Mouse (Mus musculus) CH12.LX (cell line): ENCODE measurements around the gene Lrtm1. TPM values are rescaled to one million over a fixed set of nuclear protein-coding genes. Genes with fewer than 3 reads are reported as not detected.

Experiments used
- DNase-seq: peaks from one replicate; pipeline ENCODE4 v3.0.0-alpha.2; 2013; ENCODE audit errors: extremely low read depth
- H3K27ac ChIP-seq: 2 replicates; pipeline ENCODE4 v1.5.1; 2012; ENCODE audit warnings: low read depth, mild to moderate bottlenecking, control low read depth, moderate library complexity; ENCODE audit not compliant: insufficient read depth
- H3K27me3 ChIP-seq: replicated peaks from 2 replicates; pipeline ENCODE3; 2012; ENCODE audit warnings: inconsistent platforms
- H3K36me3 ChIP-seq, 2 experiments: replicated peaks in 1 of 2; 2 replicates each; pipeline versions ENCODE3 to v1.6.1; 2012; ENCODE audit warnings: inconsistent platforms in 1 of 2, low read length in 1 of 2, mild to moderate bottlenecking in 1 of 2, mixed read lengths in 1 of 2, moderate library complexity in 1 of 2; ENCODE audit not compliant: control insufficient read depth in 1 of 2, insufficient read depth in 1 of 2
- H3K4me1 ChIP-seq, 2 experiments: 2 replicates each; pipeline ENCODE4 v1.6.1; 2012; ENCODE audit warnings: inconsistent platforms in 1 of 2, moderate library complexity in 1 of 2; ENCODE audit not compliant: insufficient read depth in 2 of 2, control insufficient read depth in 1 of 2
- H3K4me2 ChIP-seq: 2 replicates; pipeline ENCODE4 v1.6.1; 2012; ENCODE audit warnings: low read depth, mild to moderate bottlenecking, control low read depth; ENCODE audit not compliant: poor library complexity, insufficient read depth, severe bottlenecking
- H3K4me3 ChIP-seq, 3 experiments: fragments of 150-350 bp in 1 of 3; sonication (generic) in 1 of 3; replicated peaks in 1 of 3; 2 replicates each; pipeline versions ENCODE3 to v1.5.1; 2011 to 2012; ENCODE audit warnings: low read depth in 2 of 3, low read length in 2 of 3, mild to moderate bottlenecking in 2 of 3, moderate library complexity in 2 of 3, control low read depth in 1 of 3, improper control_type of control experiment in 1 of 3, inconsistent platforms in 1 of 3, mixed read lengths in 1 of 3; ENCODE audit not compliant: poor library complexity in 1 of 3
- H3K79me2 ChIP-seq: replicated peaks from 2 replicates; pipeline ENCODE4 v1.6.1; 2012; ENCODE audit warnings: mild to moderate bottlenecking, moderate library complexity; ENCODE audit not compliant: control insufficient read depth, poor library complexity, insufficient read depth, severe bottlenecking; ENCODE audit errors: extremely low read depth
- H3K9ac ChIP-seq: 2 replicates; pipeline ENCODE4 v1.6.1; 2012; ENCODE audit warnings: low read depth, mild to moderate bottlenecking, control low read depth, moderate library complexity; ENCODE audit not compliant: insufficient read depth
- H3K9me3 ChIP-seq: replicated peaks from 2 replicates; pipeline ENCODE3; 2012; ENCODE audit warnings: low read length, inconsistent platforms, mixed read lengths
- CHD1 ChIP-seq: IDR thresholded peaks from 2 replicates; pipeline ENCODE4 v1.6.1; 2012; ENCODE audit warnings: low read depth, low read length, improper control_type of control experiment, inconsistent platforms
- CTCF ChIP-seq, 2 experiments: IDR thresholded peaks in 1 of 2; conservative IDR thresholded peaks in 1 of 2; 2 replicates each; pipeline ENCODE4 v1.5.1; 2011 to 2012; ENCODE audit warnings: low read depth in 2 of 2, low read length in 2 of 2, improper control_type of control experiment in 1 of 2, inconsistent platforms in 1 of 2, mild to moderate bottlenecking in 1 of 2, moderate library complexity in 1 of 2
- E2F4 ChIP-seq: IDR thresholded peaks from 2 replicates; pipeline ENCODE4 v1.6.1; 2011; ENCODE audit warnings: low read depth, low read length, improper control_type of control experiment; ENCODE audit not compliant: insufficient replicate concordance
- ELF1 ChIP-seq: IDR thresholded peaks from 2 replicates; pipeline ENCODE4 v1.6.1; 2014; ENCODE audit warnings: low read depth, mild to moderate bottlenecking, inconsistent platforms, low read length, improper control_type of control experiment
- ETS1 ChIP-seq: conservative IDR thresholded peaks from 2 replicates; pipeline ENCODE4 v1.6.1; 2012; ENCODE audit warnings: low read depth, mild to moderate bottlenecking, inconsistent platforms, low read length, improper control_type of control experiment, moderate library complexity
- GABPA ChIP-seq: IDR thresholded peaks from 2 replicates; pipeline ENCODE4 v1.6.1; 2012; ENCODE audit warnings: low read depth, low read length, improper control_type of control experiment, inconsistent platforms; ENCODE audit not compliant: insufficient replicate concordance
- HCFC1 ChIP-seq: IDR thresholded peaks from 2 replicates; pipeline ENCODE4 v1.6.1; 2012; ENCODE audit warnings: low read depth, mild to moderate bottlenecking, inconsistent platforms, low read length, improper control_type of control experiment
- JUND ChIP-seq: conservative IDR thresholded peaks from 2 replicates; pipeline ENCODE4 v1.6.1; 2011; ENCODE audit warnings: low read depth, low read length, improper control_type of control experiment
- MEF2A ChIP-seq: IDR thresholded peaks from 2 replicates; pipeline ENCODE4 v1.6.1; 2014; ENCODE audit warnings: low read depth, mild to moderate bottlenecking, inconsistent platforms, low read length, improper control_type of control experiment, borderline replicate concordance
- MXI1 ChIP-seq: IDR thresholded peaks from 2 replicates; pipeline ENCODE4 v1.6.1; 2011; ENCODE audit warnings: mild to moderate bottlenecking, low read depth, low read length, improper control_type of control experiment
- RCOR1 ChIP-seq: conservative IDR thresholded peaks from 2 replicates; pipeline ENCODE4 v1.6.1; 2012; ENCODE audit warnings: low read depth, mild to moderate bottlenecking, inconsistent platforms, low read length, improper control_type of control experiment
- SIN3A ChIP-seq: IDR thresholded peaks from 2 replicates; pipeline ENCODE4 v1.6.1; 2012; ENCODE audit warnings: low read length, improper control_type of control experiment, inconsistent platforms
- USF1 ChIP-seq: IDR thresholded peaks from 2 replicates; pipeline ENCODE4 v1.6.1; 2014; ENCODE audit warnings: low read depth, mild to moderate bottlenecking, inconsistent platforms, low read length, improper control_type of control experiment
- ZKSCAN1 ChIP-seq: IDR thresholded peaks from 2 replicates; pipeline ENCODE4 v1.6.1; 2012; ENCODE audit warnings: low read depth, inconsistent platforms, low read length, improper control_type of control experiment, borderline replicate concordance
- ZNF384 ChIP-seq: IDR thresholded peaks from 2 replicates; pipeline ENCODE4 v1.6.1; 2012; ENCODE audit warnings: low read depth, low read length, improper control_type of control experiment, inconsistent platforms
- dilution Hi-C: fragments of 300-500 bp; cut with MboI; formaldehyde crosslinking; loops from 2 replicates; pipeline ENCODE4 v1.14.3; 2020; ENCODE audit warnings: low sequenced_read_pairs; ENCODE audit not compliant: extremely low pct_unique_long_range_greater_than_20kb, extremely low pct_ligation_motif_present
- in situ Hi-C: fragments of 300-500 bp; cut with MboI; formaldehyde crosslinking; loops from 3 replicates; pipeline ENCODE4 v1.14.3; 2019; ENCODE audit warnings: low sequenced_read_pairs, low pct_ligation_motif_present, low pct_unique_long_range_greater_than_20kb, mixed read lengths
- polyA plus RNA-seq: library from polyadenylated mRNA; unstranded; fragments of >175 nt; gene quantifications from 2 replicates; pipeline ENCODE4 v1.2.1, GENCODE M21; 2012; ENCODE audit warnings: low read depth; ENCODE audit not compliant: insufficient read length
- total RNA-seq, 2 experiments: library from RNA; depleted of rRNA; stranded (reverse); fragments of 300-350 nt in 1 of 2; fragments of >200 nt in 1 of 2; gene quantifications; 2 replicates each; pipeline ENCODE4 v1.2.3; 2012 to 2014

Gene Lrtm1
- total and polyA plus RNA-seq, 3 experiments: not detected

DNA sequence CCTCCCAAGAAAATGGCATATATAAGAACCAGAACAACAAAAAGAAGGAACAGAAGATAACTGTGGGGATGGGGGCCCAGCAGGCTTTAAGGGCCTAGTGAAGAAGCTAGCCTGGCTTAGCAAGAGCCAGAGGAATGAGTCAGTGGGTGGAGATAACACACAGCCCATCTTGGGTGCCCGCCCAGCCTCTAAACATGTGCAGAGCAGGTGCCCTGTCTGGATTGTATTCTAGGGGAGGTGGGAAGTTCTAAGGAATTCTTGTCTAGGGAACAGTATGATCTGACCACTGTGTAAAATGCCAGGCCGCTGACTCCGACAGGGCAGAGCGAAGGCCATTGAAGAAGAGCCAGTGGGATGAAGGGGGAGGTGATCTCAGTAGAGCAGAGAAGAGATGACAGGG lies 5.2 kb downstream of the Lrtm1 start:
- Histone ChIP-seq H3K4me2 (no peak overlapping the region), H3K9me3 (peaks cover 86% of the 10 kb centered on the region), H3K27me3 (no peaks in the 10 kb centered on the region), H3K27ac (no peak overlapping the region), H3K4me1 (no peaks in the 10 kb centered on the region), H3K79me2 (no peaks in the 10 kb centered on the region), H3K4me3 (no peak overlapping the region), H3K36me3 (no peaks in the 10 kb centered on the region), H3K9ac (no peak overlapping the region)
- dilution Hi-C loops: no loop called here
- in situ Hi-C loops: no loop called here
- no peak for DNase-seq
- TF ChIP-seq SIN3A: no peak
- no peak for TF ChIP-seq ZNF384
- TF ChIP-seq CTCF (conservative IDR thresholded peaks at IDR 0.05 in 1 of 2, IDR thresholded peaks at IDR 0.05 in 1 of 2; ENCODE audit: low read depth in 2 of 2, low read length in 2 of 2): no peak
- TF ChIP-seq ETS1: no peak

DNA sequence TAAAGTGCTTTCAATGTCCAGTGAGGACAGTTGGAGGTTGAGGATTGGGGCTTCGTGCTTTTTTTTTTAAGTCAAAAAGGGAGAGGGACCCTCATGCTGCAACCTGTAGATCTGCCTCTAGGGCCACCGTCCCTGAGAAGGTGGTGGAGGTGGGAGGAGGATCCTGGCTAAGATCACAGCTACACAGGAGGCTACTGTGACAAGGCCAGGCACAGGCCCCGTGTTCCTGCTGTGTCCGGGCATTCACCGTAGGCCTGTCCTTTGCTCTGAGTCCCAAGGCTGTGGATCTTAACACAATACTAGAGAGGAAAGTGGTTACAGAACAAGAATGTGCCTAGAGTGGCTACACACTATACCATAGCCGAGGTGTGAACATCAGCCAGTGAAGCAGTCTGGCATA lies 7.3 kb downstream of the Lrtm1 start:
- in situ Hi-C loops (no loop called here), dilution Hi-C loops (no loop called here)
- no peak overlapping the region for H3K4me2 ChIP-seq

DNA sequence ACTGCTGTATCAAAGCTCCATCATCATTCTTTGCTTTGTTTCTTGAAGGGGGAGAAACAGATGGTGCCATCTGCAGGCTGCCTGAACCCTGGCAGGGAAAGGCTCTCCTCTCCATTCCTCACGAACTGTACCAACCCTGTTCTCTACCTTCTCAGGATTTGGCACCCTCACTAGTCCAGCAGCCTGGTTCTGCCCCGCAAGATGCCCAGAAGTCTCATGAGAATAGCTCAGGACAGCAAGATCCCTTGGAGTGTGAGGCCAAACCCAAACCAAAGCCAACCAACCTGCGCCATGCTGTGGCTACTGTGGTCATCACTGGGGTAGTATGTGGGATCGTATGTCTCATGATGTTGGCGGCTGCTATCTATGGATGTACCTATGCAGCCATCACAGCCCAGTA lies 9.3 kb downstream of the Lrtm1 start:
- no peaks in the 10 kb centered on the region for H3K36me3 ChIP-seq
- H3K9ac ChIP-seq: no peak overlapping the region
- no peaks in the 10 kb centered on the region for H3K79me2 ChIP-seq
- no peak overlapping the region for H3K4me2 ChIP-seq
- no peak for TF ChIP-seq GABPA
- TF ChIP-seq HCFC1: no peak
- no peak for TF ChIP-seq E2F4
- TF ChIP-seq ZKSCAN1: no peak
- TF ChIP-seq MXI1: no peak
- no peak for TF ChIP-seq USF1
- no peak for TF ChIP-seq ZNF384
- TF ChIP-seq RCOR1: no peak
- no peak for DNase-seq
- dilution Hi-C loops: no loop called here
- peaks cover 90% of the 10 kb centered on the region for H3K9me3 ChIP-seq
- no peak overlapping the region for H3K4me3 ChIP-seq
- no peaks in the 10 kb centered on the region for H3K27me3 ChIP-seq
- H3K4me1 ChIP-seq: no peaks in the 10 kb centered on the region
- in situ Hi-C loops: no loop called here
- no peak overlapping the region for H3K27ac ChIP-seq

More for the DNA sequence above, 7.3 kb downstream of the Lrtm1 start:
- no peaks in the 10 kb centered on the region for H3K4me1 ChIP-seq
- no peak overlapping the region for H3K27ac ChIP-seq
- H3K9ac ChIP-seq: no peak overlapping the region
- no peaks in the 10 kb centered on the region for H3K27me3 ChIP-seq
- no peaks in the 10 kb centered on the region for H3K79me2 ChIP-seq
- H3K36me3 ChIP-seq: no peaks in the 10 kb centered on the region
- H3K4me3 ChIP-seq: no peak overlapping the region
- DNase-seq: no peak
- TF ChIP-seq CHD1: no peak
- TF ChIP-seq ELF1: no peak
- TF ChIP-seq JUND: no peak
- TF ChIP-seq MEF2A: no peak
- TF ChIP-seq, all 38 proteins: peak for 0
- peaks cover 90% of the 10 kb centered on the region for H3K9me3 ChIP-seq
